Mouse (Mus musculus): ENCODE results near the gene Limk2.

Limk2 gene

DNA sequence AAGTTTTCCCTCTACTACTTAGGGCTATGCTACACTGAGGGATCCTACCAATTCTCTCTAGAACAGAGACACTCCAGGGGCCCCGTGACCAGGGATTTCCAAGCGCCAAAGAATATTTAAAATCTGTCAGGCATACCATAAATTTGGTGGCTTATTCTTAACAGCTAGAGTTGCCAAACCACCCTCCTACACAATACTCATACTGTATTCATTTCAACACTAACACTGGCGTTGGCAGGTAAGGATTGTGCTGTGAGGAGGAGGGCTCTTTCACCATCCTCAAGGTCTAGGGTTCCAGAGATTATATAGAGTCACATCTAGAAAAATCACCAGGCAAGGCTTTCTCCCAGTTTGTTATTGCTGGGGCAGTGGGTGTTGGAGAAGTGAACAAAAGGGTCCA is 7.4 kb upstream of the Limk2 start:
- DNase-seq (ENCODE audit: low read depth, low spot score) = no peak

DNA sequence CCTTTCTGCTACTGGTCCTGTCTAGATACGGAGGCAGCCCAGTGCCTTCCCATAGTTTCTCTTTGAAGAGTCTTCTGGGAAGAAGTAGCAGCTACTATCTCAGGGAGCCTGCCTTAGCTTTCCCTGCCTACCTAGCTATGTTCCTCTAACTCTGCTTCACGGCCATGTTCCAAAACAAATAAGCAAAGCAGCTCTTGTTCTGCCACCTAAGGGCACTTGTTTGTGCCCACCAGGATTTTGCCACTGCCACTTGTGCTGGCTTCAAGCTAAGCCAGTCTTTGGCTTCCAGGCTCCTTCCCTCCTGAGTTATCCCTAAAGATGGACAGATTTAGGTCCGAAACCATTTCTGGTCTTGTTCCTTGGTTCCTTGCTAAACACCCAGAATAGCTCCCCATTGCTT is 3.1 kb upstream of the Limk2 start:
- DNase-seq (ENCODE audit: low read depth, low spot score) = no peak

- DNase-seq (ENCODE audit: low read depth, low spot score) = no peak
Measured at GRCm38 (mm10) chr11:3408131-3408996, 625 bp downstream of the Limk2 start.

DNA sequence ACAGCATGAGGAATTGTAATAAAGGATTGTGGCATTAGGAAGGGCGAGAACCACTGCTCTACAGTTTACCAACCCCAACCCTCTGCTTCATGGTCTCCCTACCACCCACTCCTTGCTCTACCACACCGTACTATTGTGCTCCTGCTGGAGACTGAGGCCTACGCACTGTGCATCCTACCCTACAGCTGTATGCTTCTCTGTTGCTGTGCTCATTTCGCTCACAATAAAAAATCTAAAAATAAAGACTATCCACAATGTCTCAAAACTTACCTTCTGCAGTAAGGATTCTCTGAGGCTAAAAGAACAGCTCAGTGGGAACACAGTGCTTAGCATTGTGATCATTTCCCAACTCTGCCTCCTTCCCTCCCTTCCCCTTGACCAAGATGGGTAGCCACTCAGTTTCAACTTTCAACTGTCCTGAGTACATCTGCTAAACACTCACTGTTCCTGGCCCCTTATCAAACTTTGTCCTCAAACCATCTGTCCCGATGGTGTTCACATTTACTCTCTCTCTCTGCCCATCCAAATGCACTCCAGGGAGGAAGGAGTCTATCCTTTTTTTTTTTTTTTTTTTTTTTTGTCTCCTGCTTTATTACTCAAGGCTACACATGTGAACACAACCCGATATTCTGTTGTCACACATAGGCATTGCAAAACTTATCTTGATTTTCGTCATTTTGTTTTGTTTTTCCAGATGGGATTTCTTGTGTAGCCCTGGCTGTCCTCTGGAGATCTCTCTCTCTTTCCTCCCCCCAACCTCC is 4.5 kb downstream of the Limk2 start:
- DNase-seq (ENCODE audit: low read depth, low spot score) = peak; percentile 15

DNA sequence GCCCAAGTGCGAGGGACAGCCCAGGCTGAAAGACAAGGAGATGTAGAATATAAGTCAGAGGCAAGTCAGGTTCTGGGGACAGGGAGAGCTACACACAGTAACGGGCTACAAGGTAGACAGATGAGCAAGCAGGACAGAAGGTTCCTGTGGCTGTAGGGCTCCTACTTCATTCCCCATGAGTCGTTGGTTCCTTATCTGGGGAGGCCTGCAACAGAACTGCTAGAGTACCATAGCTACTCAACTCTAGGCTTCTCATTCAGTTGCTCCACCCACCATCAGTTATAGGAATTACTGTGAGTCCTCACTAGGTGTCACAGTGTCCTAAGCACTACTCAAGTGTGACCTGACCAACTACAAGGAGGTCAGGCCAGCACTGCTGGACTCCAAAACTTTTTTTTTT is 6.0 kb downstream of the Limk2 start:
- DNase-seq (ENCODE audit: low read depth, low spot score) = no peak

DNA sequence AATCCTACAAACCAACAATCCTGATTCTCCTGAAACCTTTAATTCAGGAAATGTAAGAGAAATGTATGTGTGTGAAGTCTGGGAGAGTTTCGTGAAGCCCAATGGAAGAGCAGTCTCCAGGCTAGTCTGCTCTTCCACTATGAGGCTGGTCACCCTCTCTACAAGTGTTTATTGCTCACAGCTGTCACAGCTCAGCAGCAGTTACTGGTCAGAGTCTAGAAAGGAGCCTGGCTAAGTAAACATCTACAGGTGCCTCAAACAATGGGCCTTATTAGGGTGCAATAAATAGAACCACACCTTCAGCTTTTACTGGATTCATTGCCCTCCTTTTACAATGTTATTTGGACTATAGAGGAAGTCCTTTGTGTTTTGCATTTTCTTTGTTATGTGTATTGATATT is 10.7 kb downstream of the Limk2 start:
- DNase-seq (ENCODE audit: low read depth, low spot score) = no peak

- DNase-seq (ENCODE audit: low read depth, low spot score) = no peak
Measured at GRCm38 (mm10) chr11:3396562-3396961, 12.4 kb downstream of the Limk2 start.

DNA sequence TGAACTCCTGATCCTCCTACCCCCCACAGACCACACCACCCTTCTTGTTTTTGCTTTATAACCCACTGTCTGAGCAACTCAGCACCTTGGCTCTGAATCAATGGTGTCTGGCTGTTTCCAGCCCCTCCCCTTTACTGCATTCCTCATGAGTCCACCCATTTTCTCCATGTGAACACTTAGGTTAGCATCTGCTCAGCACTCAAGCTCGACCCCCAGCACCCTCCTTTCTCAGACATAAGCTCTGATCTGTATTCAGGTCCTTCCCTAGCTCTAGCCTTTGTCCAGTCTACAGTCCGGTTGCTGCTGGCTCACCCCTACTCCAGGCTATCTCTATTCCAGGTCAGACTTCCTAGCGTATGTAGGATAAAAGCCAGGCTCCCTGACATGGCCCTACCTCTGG is 12.9 kb downstream of the Limk2 start:
- no peak for DNase-seq (ENCODE audit: low read depth, low spot score)

DNA sequence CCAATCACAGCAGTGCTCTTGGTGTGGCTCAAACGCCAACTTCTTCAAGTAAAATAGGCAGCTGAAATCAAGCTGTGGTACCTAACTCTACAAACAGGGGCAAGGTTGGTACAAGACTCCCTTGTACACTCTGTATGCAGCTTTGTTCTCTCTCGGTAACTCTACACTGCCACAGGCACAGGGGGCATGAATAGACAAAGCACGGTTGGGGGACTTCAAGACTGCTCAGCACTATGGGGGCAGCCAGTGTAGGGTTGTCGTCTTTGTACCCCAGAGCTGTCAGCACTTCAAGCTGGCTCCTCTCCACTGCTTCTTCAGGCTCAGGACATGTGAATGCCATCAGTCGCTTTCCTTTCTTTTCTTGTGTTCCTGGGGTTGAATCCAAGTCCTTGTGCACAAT is 14.5 kb downstream of the Limk2 start:
- DNase-seq (ENCODE audit: low read depth, low spot score) = no peak

DNA sequence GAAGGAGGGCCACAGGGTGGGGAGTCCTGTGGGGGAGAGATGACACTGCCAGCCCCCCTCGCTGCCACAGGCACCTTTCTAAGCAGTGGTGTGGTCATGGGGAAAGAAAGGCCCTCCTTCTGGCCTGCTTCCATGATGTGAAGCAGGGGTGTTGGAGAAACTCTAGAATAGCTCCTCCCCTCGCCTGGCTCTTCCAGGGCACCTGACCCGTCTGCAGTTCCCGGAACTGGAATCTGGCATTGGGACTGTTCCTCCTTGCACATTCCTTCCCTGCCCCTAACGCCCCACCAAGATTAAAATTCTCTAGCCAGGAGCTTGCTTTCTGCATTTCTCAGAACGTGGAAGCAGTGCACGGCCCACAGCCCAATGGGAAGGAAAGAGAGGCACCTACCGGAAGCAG is 16.5 kb downstream of the Limk2 start:
- peak; percentile 24 for DNase-seq (ENCODE audit: low read depth, low spot score)

DNA sequence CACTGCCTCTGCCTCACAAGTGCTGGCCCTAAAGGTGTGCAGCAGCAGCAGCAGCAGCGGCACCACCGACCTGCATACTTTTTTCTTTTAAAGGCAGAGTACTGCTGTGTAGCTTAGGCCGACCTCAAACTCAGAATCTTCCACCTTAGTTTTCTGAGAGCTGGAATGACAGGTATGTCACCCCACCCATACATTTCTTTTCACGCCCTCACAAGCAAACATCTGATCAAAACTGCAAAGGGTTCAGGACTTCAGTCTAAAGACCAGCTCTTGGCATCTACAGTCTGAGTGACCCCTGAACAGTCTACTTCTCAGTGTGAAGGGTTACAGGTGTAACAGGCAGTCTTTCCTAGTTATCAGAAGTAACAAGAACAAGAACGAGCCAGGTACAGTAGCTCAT is 18.2 kb downstream of the Limk2 start:
- no peak for DNase-seq (ENCODE audit: low read depth, low spot score)

GRCm38 (mm10) chr11:3389996-3390395 is 19.0 kb downstream of the Limk2 start:
- no peak for DNase-seq (ENCODE audit: low read depth, low spot score)

- no peak for DNase-seq (ENCODE audit: low read depth, low spot score)
Measured at GRCm38 (mm10) chr11:3387482-3388196, 21.4 kb downstream of the Limk2 start.

GRCm38 (mm10) chr11:3386941-3387368 is 22.0 kb downstream of the Limk2 start:
- peak; percentile 69 for DNase-seq (ENCODE audit: low read depth, low spot score)

- DNase-seq (ENCODE audit: low read depth, low spot score) = no peak
Measured at GRCm38 (mm10) chr11:3382602-3383594, 26.1 kb downstream of the Limk2 start.

- DNase-seq (ENCODE audit: low read depth, low spot score) = no peak
Measured at GRCm38 (mm10) chr11:3381148-3381814, 27.7 kb downstream of the Limk2 start.

DNA sequence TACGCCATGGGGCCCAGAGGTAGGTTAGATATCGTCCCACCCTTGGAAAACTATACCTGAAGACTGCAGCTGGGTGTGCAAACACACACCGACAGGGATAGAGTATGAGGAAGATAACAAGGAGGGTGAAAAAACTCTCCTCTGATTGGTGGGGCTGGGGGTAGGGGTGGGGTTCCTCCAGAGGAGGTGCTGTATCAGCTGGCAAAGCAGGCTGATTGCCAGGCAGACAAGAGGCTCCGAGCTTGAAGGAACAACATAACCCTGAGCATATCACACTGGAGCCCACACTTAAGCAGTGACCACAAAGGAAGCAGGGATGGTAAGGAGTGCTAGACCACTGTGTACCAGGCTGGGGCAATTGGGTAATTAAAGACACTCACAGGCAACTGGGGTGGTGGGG is 29.6 kb downstream of the Limk2 start:
- DNase-seq (ENCODE audit: low read depth, low spot score) = no peak

DNA sequence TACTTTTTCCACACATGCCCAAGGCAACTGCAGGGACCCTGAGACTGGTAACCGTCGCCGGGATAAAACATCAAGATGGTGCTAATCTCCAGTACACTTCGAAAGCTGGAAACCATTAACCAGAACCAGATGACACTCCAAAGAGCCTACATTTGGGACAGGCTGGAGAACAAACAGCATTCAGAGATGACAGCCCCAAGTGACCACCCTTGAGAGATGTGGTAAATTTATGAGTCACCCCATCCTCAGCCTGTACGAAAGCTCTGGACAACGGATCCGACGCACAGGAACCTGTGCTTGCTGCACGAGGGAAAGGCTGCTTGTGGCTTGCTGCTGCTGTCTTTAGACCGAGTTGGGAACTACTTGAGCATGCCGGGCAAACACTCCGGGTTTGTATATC is 34.2 kb downstream of the Limk2 start:
- no peak for DNase-seq (ENCODE audit: low read depth, low spot score)

GRCm38 (mm10) chr11:3374293-3374645 is 34.7 kb downstream of the Limk2 start:
- no peak for DNase-seq (ENCODE audit: low read depth, low spot score)

GRCm38 (mm10) chr11:3373591-3374292 is 35.2 kb downstream of the Limk2 start:
- DNase-seq (ENCODE audit: low read depth, low spot score) = no peak

Data from skeletal muscle tissue, adult 2 months (tissue).